Mouse (Mus musculus) heart, embryonic 16.5 days (tissue): ENCODE results near the gene Slc24a2. TPM values are rescaled to one million over a fixed set of nuclear protein-coding genes. Genes with fewer than 3 reads are reported as not detected.
A peak's percentile ranks its signal among the peaks of the same experiment; 100 is the strongest.

Experiments used
- ATAC-seq: fragments of 200-750 bp; cut with Nextera tagmentation; replicated peaks from 2 replicates; pipeline ENCODE4 v1.8.0; 2017; ENCODE audit warnings: moderate number of reproducible peaks; ENCODE audit not compliant: insufficient read depth, low FRiP score; ENCODE audit errors: extremely low read depth
- H3K27ac ChIP-seq: fragments of 300-500 bp; sonication (generic); 2 replicates; pipeline ENCODE4 v1.5.1; 2014; ENCODE audit warnings: mild to moderate bottlenecking, low read length, control low read depth, moderate library complexity
- H3K27me3 ChIP-seq: fragments of 300-500 bp; sonication (generic); 2 replicates; pipeline ENCODE4 v1.6.1; 2014; ENCODE audit warnings: low read length, mixed read lengths; ENCODE audit not compliant: control insufficient read depth, insufficient read depth
- H3K36me3 ChIP-seq: fragments of 300-500 bp; sonication (generic); 2 replicates; pipeline ENCODE4 v1.6.1; 2014; ENCODE audit not compliant: control insufficient read depth, insufficient read depth
- H3K4me1 ChIP-seq: fragments of 300-500 bp; sonication (generic); 2 replicates; pipeline ENCODE4 v1.6.1; 2014; ENCODE audit warnings: low read length, mixed read lengths; ENCODE audit not compliant: control insufficient read depth, insufficient read depth
- H3K4me2 ChIP-seq: fragments of 300-500 bp; sonication (generic); 2 replicates; pipeline ENCODE4 v1.6.1; 2014; ENCODE audit warnings: low read depth, mild to moderate bottlenecking, control low read depth, low read length
- H3K4me3 ChIP-seq: fragments of 300-500 bp; sonication (generic); 2 replicates; pipeline ENCODE4 v1.5.1; 2014; ENCODE audit warnings: mild to moderate bottlenecking, control low read depth, low read length
- H3K9ac ChIP-seq: fragments of 300-500 bp; sonication (generic); 2 replicates; pipeline ENCODE4 v1.6.1; 2014; ENCODE audit warnings: low read length, control low read depth
- H3K9me3 ChIP-seq: fragments of 300-500 bp; sonication (generic); replicated peaks from 2 replicates; pipeline ENCODE4 v1.6.1; 2016; ENCODE audit warnings: low read length; ENCODE audit not compliant: control insufficient read depth
- WGBS: fragments of 180-500 bp; shearing (Covaris S2); extraction: QIAGEN DNeasy Blood & Tissue Kit; methylation state at CpG from one replicate; pipeline ENCODE4 v1.1.7; 2014; 5-methylcytosine and 5-hydroxymethylcytosine counted together
- polyA plus RNA-seq: library from polyadenylated mRNA; unstranded; fragments of >200 nt; fragmentation: Nextera tagmentation; extraction: Ambion mirVana; gene quantifications from 2 replicates; pipeline ENCODE4 v1.2.1, GENCODE M21; 2015

The Slc24a2 gene
- 4.6 TPM in 2 replicates for polyA plus RNA-seq

GRCm38 (mm10) chr4:87229960-87230551, at the start of gene Slc24a2:
Slc24a2 (minus strand) TSS chr4:87230477.
- H3K4me2 ChIP-seq, result peak within 1 kb of the TSS; percentile 66
- WGBS, result under 1% methylated on average over 55 of the region's 62 CpGs
- peak within 1 kb of the TSS; percentile 65 for H3K27ac ChIP-seq
- H3K36me3 ChIP-seq, result peaks cover 4% of the 10 kb centered on the region
- no peaks in the 10 kb centered on the region for H3K9me3 ChIP-seq
- H3K9ac ChIP-seq, result peak within 1 kb of the TSS; percentile 59
- peak; percentile 90 for ATAC-seq
- H3K27me3 ChIP-seq, result peaks cover 4% of the 10 kb centered on the region; the same call in 1 of the 2 replicates
- H3K4me1 ChIP-seq, result no peaks in the 10 kb centered on the region
- peak within 1 kb of the TSS; percentile 55 for H3K4me3 ChIP-seq

GRCm38 (mm10) chr4:87274825-87275224, 44.5 kb upstream of the Slc24a2 start:
- Histone ChIP-seq H3K4me1 (no peaks in the 10 kb centered on the region), H3K4me2 (no peak overlapping the region), H3K9me3 (peaks cover under 1% of the 10 kb centered on the region; the same call in 1 of the 2 replicates), H3K9ac (no peak overlapping the region), H3K27me3 (no peaks in the 10 kb centered on the region), H3K27ac (no peak overlapping the region), H3K36me3 (no peaks in the 10 kb centered on the region), H3K4me3 (no peak overlapping the region)
- 41% methylated on average over 1 of the region's 1 CpGs for WGBS
- ATAC-seq, result no peak

- Histone ChIP-seq H3K9me3 (peaks cover 3% of the 10 kb centered on the region; the same call in 1 of the 2 replicates), H3K4me1 (no peaks in the 10 kb centered on the region), H3K4me3 (no peak overlapping the region), H3K36me3 (no peaks in the 10 kb centered on the region), H3K4me2 (no peak overlapping the region), H3K27me3 (no peaks in the 10 kb centered on the region), H3K27ac (no peak overlapping the region), H3K9ac (no peak overlapping the region)
- no peak for ATAC-seq
- whole genome bisulfite sequencing, result 63% methylated on average over 2 of the region's 2 CpGs
Measured at GRCm38 (mm10) chr4:87274276-87274675, 44.0 kb upstream of the Slc24a2 start.

GRCm38 (mm10) chr4:87273476-87273875, 43.2 kb upstream of the Slc24a2 start:
- WGBS, result 89% methylated on average over 3 of the region's 3 CpGs
- Histone ChIP-seq H3K9ac (no peak overlapping the region), H3K4me1 (no peaks in the 10 kb centered on the region), H3K4me2 (no peak overlapping the region), H3K27ac (no peak overlapping the region), H3K9me3 (peaks cover 3% of the 10 kb centered on the region; the same call in 1 of the 2 replicates), H3K36me3 (no peaks in the 10 kb centered on the region), H3K4me3 (no peak overlapping the region), H3K27me3 (no peaks in the 10 kb centered on the region)
- no peak for ATAC-seq

- H3K27me3 ChIP-seq, result peaks cover 4% of the 10 kb centered on the region; the same call in 1 of the 2 replicates
- no peaks in the 10 kb centered on the region for H3K4me1 ChIP-seq
- H3K4me2 ChIP-seq, result peak overlapping the region; percentile 66
- peaks cover 4% of the 10 kb centered on the region for H3K36me3 ChIP-seq
- peak overlapping the region; percentile 54; the same call in 1 of the 2 replicates for H3K27ac ChIP-seq
- peak overlapping the region; percentile 59 for H3K9ac ChIP-seq
- ATAC-seq, result peak; percentile 55; the same call in 1 of the 2 replicates
- 12% methylated on average over 14 of the region's 14 CpGs for WGBS
- peak overlapping the region; percentile 55 for H3K4me3 ChIP-seq
- no peaks in the 10 kb centered on the region for H3K9me3 ChIP-seq
Measured at GRCm38 (mm10) chr4:87229224-87229959, 885 bp downstream of the Slc24a2 start.

- H3K9me3 ChIP-seq, result no peaks in the 10 kb centered on the region
- no peak overlapping the region for H3K9ac ChIP-seq
- H3K4me1 ChIP-seq, result no peaks in the 10 kb centered on the region
- no peaks in the 10 kb centered on the region for H3K36me3 ChIP-seq
- no peak overlapping the region for H3K4me3 ChIP-seq
- no peak overlapping the region for H3K27ac ChIP-seq
- no peak overlapping the region for H3K4me2 ChIP-seq
- WGBS, result 35% methylated on average over 2 of the region's 2 CpGs
- ATAC-seq, result no peak
- no peaks in the 10 kb centered on the region for H3K27me3 ChIP-seq
Measured at GRCm38 (mm10) chr4:87221586-87221985, 8.7 kb downstream of the Slc24a2 start.

GRCm38 (mm10) chr4:87218196-87218595, 12.1 kb downstream of the Slc24a2 start:
- Histone ChIP-seq H3K4me2 (no peak overlapping the region), H3K9ac (no peak overlapping the region), H3K36me3 (no peaks in the 10 kb centered on the region), H3K27me3 (no peaks in the 10 kb centered on the region), H3K4me3 (no peak overlapping the region), H3K27ac (no peak overlapping the region), H3K9me3 (no peaks in the 10 kb centered on the region), H3K4me1 (no peaks in the 10 kb centered on the region)
- no peak for ATAC-seq
- WGBS, result 54% methylated on average over 5 of the region's 5 CpGs

GRCm38 (mm10) chr4:87211344-87211978, 18.8 kb downstream of the Slc24a2 start:
- peak; percentile 93 for ATAC-seq
- H3K27ac ChIP-seq, result peak overlapping the region; percentile 96
- no peaks in the 10 kb centered on the region for H3K9me3 ChIP-seq
- peak overlapping the region; percentile 34 for H3K4me2 ChIP-seq
- H3K27me3 ChIP-seq, result no peaks in the 10 kb centered on the region
- peaks cover 8% of the 10 kb centered on the region for H3K4me1 ChIP-seq
- no peak overlapping the region for H3K4me3 ChIP-seq
- WGBS, result 29% methylated on average over 6 of the region's 6 CpGs
- H3K9ac ChIP-seq, result 0 out of 2 replicates have a peak overlapping the region, but pooled peaks have one; percentile 18
- H3K36me3 ChIP-seq, result no peaks in the 10 kb centered on the region

- Histone ChIP-seq H3K27me3 (no peaks in the 10 kb centered on the region), H3K9ac (no peak overlapping the region), H3K4me2 (peak overlapping the region; percentile 34; the same call in 1 of the 2 replicates), H3K4me1 (peaks cover 8% of the 10 kb centered on the region), H3K9me3 (no peaks in the 10 kb centered on the region), H3K27ac (peak overlapping the region; percentile 96), H3K36me3 (no peaks in the 10 kb centered on the region), H3K4me3 (no peak overlapping the region)
- WGBS, result 39% methylated on average over 3 of the region's 3 CpGs
- no peak for ATAC-seq
Measured at GRCm38 (mm10) chr4:87210533-87210932, 19.7 kb downstream of the Slc24a2 start.
